Comparison of ENCODE assay signal across 9 mouse cellular contexts in genomic region chr10:18760241-18760640, GRCm38 (mm10). TPM values are rescaled to one million over a fixed set of nuclear protein-coding genes. Genes with fewer than 3 reads are reported as not detected.
DNase-seq lines count a peak whose midpoint lies in the region; ATAC-seq lines count a peak whose summit lies in the region.
"Had no signal": no experiment of that assay in that cellular context is flagged by ENCODE, and none has a peak within 500 bp of the region (broad histone marks: within the 10 kb centered on the region; RNA-seq: fewer than 3 reads in every experiment).

No protein-coding gene starts in this region.

- peak; percentile 69 for DNase-seq in gastrocnemius, postnatal 10 days
- no peak for DNase-seq in gastrocnemius, adult 8-10 months (ENCODE audit: low spot score in 2 of 2)
- DNase-seq in neural tube, embryonic 10.5 days (ENCODE audit: extremely low spot score, low spot score): peak; percentile 70
- peak; percentile 30 for DNase-seq in adrenal gland, postnatal 25 days
- peak; percentile 43 for DNase-seq in kidney, postnatal 14 days
- DNase-seq in retina, embryonic 14.5 days (ENCODE audit: low spot score): peak; percentile 73

- H3K27me3 ChIP-seq in neural tube, embryonic 15.5 days (replicated peaks): no peaks in the 10 kb centered on the region

- no peaks in the 10 kb centered on the region for H3K4me1 ChIP-seq in neural tube, embryonic 15.5 days

- no peaks in the 10 kb centered on the region for H3K36me3 ChIP-seq in neural tube, embryonic 15.5 days

- WGBS in neural tube, embryonic 15.5 days: 51% methylated on average over 2 of the region's 2 CpGs

- H3K4me2 ChIP-seq in neural tube, embryonic 15.5 days: no peak overlapping the region

- ATAC-seq in neural tube, embryonic 15.5 days (ENCODE audit: low FRiP score): no peak
- no peak for ATAC-seq in granulocyte monocyte progenitor cell, adult 5-6 weeks (replicated peaks; ENCODE audit: poor library complexity, severe bottlenecking)

- H3K4me3 ChIP-seq in neural tube, embryonic 15.5 days (replicated peaks): no peak overlapping the region

- no peak overlapping the region for H3K9ac ChIP-seq in neural tube, embryonic 15.5 days (replicated peaks)

- H3K27ac ChIP-seq in neural tube, embryonic 15.5 days (replicated peaks): no peak overlapping the region

- H3K9me3 ChIP-seq in neural tube, embryonic 15.5 days (replicated peaks): no peaks in the 10 kb centered on the region

RNA-seq across cellular contexts. Expression of gene Arfgef3, which starts 16.5 kb away (rescaled TPM):
- 1 to 10 TPM; 1.7 to 2.3 TPM for total RNA-seq in gastrocnemius, postnatal 10 days (2021)
- total RNA-seq in gastrocnemius, adult 8-10 months (2022): under 1 TPM; 0.10 to 0.31 (median 0.13) TPM
- 6.4 and 7.4 TPM in 2 replicates for polyA plus RNA-seq in neural tube, embryonic 15.5 days (2015; fragmentation: Nextera tagmentation; extraction: Ambion mirVana)
- total RNA-seq in adrenal gland, postnatal 25 days (2021): 4.3 and 5.8 TPM in 2 replicates
- total RNA-seq in granulocyte monocyte progenitor cell, adult 5-6 weeks (2014; fragmentation: Nextera tagmentation): 2.0 and 3.4 TPM in 2 replicates
- total RNA-seq in granulocyte monocyte progenitor cell, adult 5-6 weeks (2017): 0.93 and 1.3 TPM in 2 replicates

RNA-seq across cellular contexts. Expression of gene Gm4922, which starts 26.4 kb away (rescaled TPM):
- not detected for total RNA-seq in gastrocnemius, postnatal 10 days (2021)
- not detected for total RNA-seq in gastrocnemius, adult 8-10 months (2022)
- polyA plus RNA-seq in neural tube, embryonic 15.5 days (2015; fragmentation: Nextera tagmentation; extraction: Ambion mirVana): 0.28 and 0.50 TPM in 2 replicates
- total RNA-seq in adrenal gland, postnatal 25 days (2021): not detected in 2 replicates
- not detected in 2 replicates for total RNA-seq in granulocyte monocyte progenitor cell, adult 5-6 weeks (2014; fragmentation: Nextera tagmentation)
- not detected in 2 replicates for total RNA-seq in granulocyte monocyte progenitor cell, adult 5-6 weeks (2017)
- total RNA-seq: left cerebral cortex, adult 8-10 months had no signal

Comparison
In these comparisons a context has a peak if more than half of its experiments do, and no peak if none do; other contexts are left out.
1. DNase-seq: peak in gastrocnemius, postnatal 10 days (single experiment), neural tube, embryonic 10.5 days (single experiment), adrenal gland, postnatal 25 days (single experiment), kidney, postnatal 14 days (single experiment) and retina, embryonic 14.5 days (single experiment); none in gastrocnemius, adult 8-10 months (0 of 2).